Mouse (Mus musculus) midbrain, embryonic 14.5 days (tissue): ENCODE data around the gene Sco1. TPM values are rescaled to one million over a fixed set of nuclear protein-coding genes. Genes with fewer than 3 reads are reported as not detected.

Source experiments
- ATAC-seq: fragments of 200-750 bp; cut with Nextera tagmentation; 2 replicates; pipeline ENCODE4 v1.8.0; 2017; ENCODE audit warnings: moderate number of reproducible peaks, moderate library complexity; ENCODE audit not compliant: low FRiP score, low TSS enrichment
- DNase-seq: peaks from one replicate; pipeline ENCODE4 v3.0.0-alpha.2; 2015
- H3K27ac ChIP-seq: fragments of 300-500 bp; sonication (generic); replicated peaks from 2 replicates; pipeline ENCODE4 v1.5.1; 2014; ENCODE audit warnings: mild to moderate bottlenecking, low read depth, low read length, moderate library complexity
- H3K27me3 ChIP-seq: fragments of 300-500 bp; sonication (generic); 2 replicates; pipeline ENCODE4 v1.6.1; 2014; ENCODE audit warnings: low read length, control low read depth, mixed read lengths; ENCODE audit not compliant: control insufficient read depth, insufficient read depth
- H3K36me3 ChIP-seq: fragments of 300-500 bp; sonication (generic); 2 replicates; pipeline ENCODE4 v1.6.1; 2014; ENCODE audit warnings: low read length, control low read depth; ENCODE audit not compliant: control insufficient read depth, insufficient read depth
- H3K4me1 ChIP-seq: fragments of 300-500 bp; sonication (generic); 2 replicates; pipeline ENCODE4 v1.6.1; 2014; ENCODE audit warnings: mild to moderate bottlenecking, antibody characterized with exemption, low read length, control low read depth; ENCODE audit not compliant: control insufficient read depth, insufficient read depth
- H3K4me2 ChIP-seq: fragments of 300-500 bp; sonication (generic); 2 replicates; pipeline ENCODE4 v1.6.1; 2014; ENCODE audit warnings: mild to moderate bottlenecking, low read length, moderate library complexity
- H3K4me3 ChIP-seq: fragments of 300-500 bp; sonication (generic); replicated peaks from 2 replicates; pipeline ENCODE4 v1.5.1; 2014; ENCODE audit warnings: low read depth, low read length
- H3K9ac ChIP-seq: fragments of 300-500 bp; sonication (generic); replicated peaks from 2 replicates; pipeline ENCODE4 v1.6.1; 2014; ENCODE audit warnings: mild to moderate bottlenecking, low read length, moderate library complexity
- H3K9me3 ChIP-seq: fragments of 300-500 bp; sonication (generic); 2 replicates; pipeline ENCODE4 v1.6.1; 2016; ENCODE audit warnings: low read length, control low read depth, mixed read lengths; ENCODE audit not compliant: control insufficient read depth
- WGBS: fragments of 180-500 bp; shearing (Covaris S2); extraction: QIAGEN DNeasy Blood & Tissue Kit; methylation state at CpG from one replicate; pipeline ENCODE4 v1.1.7; 2014; 5-methylcytosine and 5-hydroxymethylcytosine counted together
- polyA plus RNA-seq: library from polyadenylated mRNA; unstranded; fragments of >200 nt; fragmentation: Nextera tagmentation; extraction: Ambion mirVana; gene quantifications from 2 replicates; pipeline ENCODE4 v1.2.1, GENCODE M21; 2014

The Sco1 gene
- polyA plus RNA-seq, 1 experiment from 2014 or later, result 13.1 TPM

GRCm38 (mm10) chr11:67078000-67078399 lies 25.5 kb downstream of the Sco1 start, which contains the start of gene Myh3:
Gene Myh3, plus strand, starts transcription at chr11:67078300.
- H3K36me3 ChIP-seq, result no peaks in the 10 kb centered on the region

GRCm38 (mm10) chr11:67078888-67079287 lies 26.4 kb downstream of the Sco1 start:
- Histone ChIP-seq H3K27ac (no peak overlapping the region), H3K27me3 (0 out of 2 replicates have a peak, but pooled peaks cover under 1% of the 10 kb centered on the region), H3K4me2 (no peak overlapping the region), H3K9ac (no peak overlapping the region), H3K4me3 (no peak overlapping the region), H3K36me3 (no peaks in the 10 kb centered on the region), H3K9me3 (no peaks in the 10 kb centered on the region), H3K4me1 (0 out of 2 replicates have a peak, but pooled peaks cover 3% of the 10 kb centered on the region)
- no peak for DNase-seq
- ATAC-seq, result no peak
- 86% methylated on average over 6 of the region's 6 CpGs for WGBS

More at GRCm38 (mm10) chr11:67078000-67078399, 25.5 kb downstream of the Sco1 start, which contains the start of gene Myh3:
- ATAC-seq, result no peak
- DNase-seq, result no peak
- Histone ChIP-seq H3K27ac (no peak within 1 kb of the TSS), H3K27me3 (no peaks in the 10 kb centered on the region), H3K4me2 (no peak within 1 kb of the TSS), H3K4me1 (0 out of 2 replicates have a peak, but pooled peaks cover 3% of the 10 kb centered on the region), H3K9ac (no peak within 1 kb of the TSS), H3K4me3 (no peak within 1 kb of the TSS), H3K9me3 (no peaks in the 10 kb centered on the region)
- 94% methylated on average over 5 of the region's 5 CpGs for WGBS

- Histone ChIP-seq H3K4me2 (0 out of 2 replicates have a peak overlapping the region, but pooled peaks have one; percentile 1), H3K4me3 (no peak overlapping the region), H3K4me1 (0 out of 2 replicates have a peak, but pooled peaks cover 3% of the 10 kb centered on the region), H3K27me3 (peaks cover 7% of the 10 kb centered on the region; the same call in 1 of the 2 replicates), H3K36me3 (no peaks in the 10 kb centered on the region), H3K9ac (no peak overlapping the region), H3K9me3 (no peaks in the 10 kb centered on the region), H3K27ac (peak overlapping the region; percentile 60; the same call in 1 of the 2 replicates)
- 43% methylated on average over 11 of the region's 11 CpGs for WGBS
- DNase-seq (peak; percentile 19), ATAC-seq (no peak)
These were observed 27.3 kb downstream of the Sco1 start for GRCm38 (mm10) chr11:67079740-67080139.

DNA sequence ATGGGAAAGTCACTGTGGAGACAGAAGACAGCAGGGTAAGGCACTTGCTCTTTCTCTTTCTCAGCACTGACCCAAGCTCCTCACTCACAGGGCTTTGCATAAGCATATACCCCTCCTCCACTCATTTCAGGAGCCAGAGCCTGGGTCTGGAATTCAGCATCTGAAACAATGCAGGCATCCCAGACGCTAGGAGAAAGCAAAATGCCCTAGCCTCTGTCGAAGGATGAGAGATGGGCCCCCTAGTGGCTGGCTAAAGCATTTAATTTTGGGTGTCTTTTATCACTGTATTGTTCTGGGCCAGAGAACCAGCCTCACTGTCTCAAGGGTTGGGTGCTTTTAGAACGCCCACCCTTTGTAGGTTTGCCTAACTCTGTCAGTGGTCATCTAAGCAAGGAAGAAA lies 27.7 kb downstream of the Sco1 start:
- WGBS, result 2% methylated on average over 3 of the region's 3 CpGs

DNA sequence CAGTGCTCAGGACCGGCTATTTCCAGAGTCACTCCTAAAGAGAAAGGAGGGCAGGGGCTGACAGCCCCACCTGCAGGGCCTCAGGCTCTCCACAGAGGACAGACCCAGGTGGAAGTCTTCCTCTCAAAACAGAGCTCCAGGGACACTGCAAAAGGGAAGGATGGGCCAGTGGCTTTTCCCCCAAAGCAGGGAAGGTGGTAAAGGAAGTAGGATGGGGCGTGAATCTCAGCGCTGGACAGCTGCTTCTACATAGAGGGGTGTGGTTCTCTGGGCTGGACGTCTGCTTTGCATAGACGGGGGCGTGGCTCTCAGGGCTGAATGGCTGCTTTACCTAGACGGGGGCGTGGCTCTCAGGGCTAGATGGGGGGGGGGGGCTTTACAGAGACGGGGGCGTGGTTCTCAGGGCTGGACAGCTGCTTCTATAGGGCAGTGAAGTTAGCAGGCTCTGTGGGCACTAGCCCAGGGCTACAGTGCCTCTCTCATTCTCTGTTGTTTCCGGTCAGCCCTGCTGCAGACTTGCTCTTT lies 28.7 kb downstream of the Sco1 start:
- WGBS, result 6% methylated on average over 11 of the region's 11 CpGs
- Histone ChIP-seq H3K4me3 (no peak overlapping the region), H3K36me3 (no peaks in the 10 kb centered on the region), H3K4me1 (0 out of 2 replicates have a peak, but pooled peaks cover 3% of the 10 kb centered on the region), H3K9ac (no peak overlapping the region), H3K9me3 (no peaks in the 10 kb centered on the region), H3K27me3 (peaks cover 10% of the 10 kb centered on the region; the same call in 1 of the 2 replicates), H3K4me2 (no peak overlapping the region), H3K27ac (no peak overlapping the region)
- peak; percentile 46; the same call in 1 of the 2 replicates for ATAC-seq
- DNase-seq, result peak; percentile 46

More for the DNA sequence above, 27.7 kb downstream of the Sco1 start:
- peak; percentile 73 for ATAC-seq
- DNase-seq, result peak; percentile 86
- peak overlapping the region; percentile 60; the same call in 1 of the 2 replicates for H3K27ac ChIP-seq
- H3K9me3 ChIP-seq, result no peaks in the 10 kb centered on the region
- H3K4me2 ChIP-seq, result 0 out of 2 replicates have a peak overlapping the region, but pooled peaks have one; percentile 1
- no peaks in the 10 kb centered on the region for H3K36me3 ChIP-seq
- H3K4me1 ChIP-seq, result 0 out of 2 replicates have a peak, but pooled peaks cover 3% of the 10 kb centered on the region
- H3K4me3 ChIP-seq, result no peak overlapping the region
- H3K9ac ChIP-seq, result no peak overlapping the region
- H3K27me3 ChIP-seq, result peaks cover 10% of the 10 kb centered on the region; the same call in 1 of the 2 replicates

DNA sequence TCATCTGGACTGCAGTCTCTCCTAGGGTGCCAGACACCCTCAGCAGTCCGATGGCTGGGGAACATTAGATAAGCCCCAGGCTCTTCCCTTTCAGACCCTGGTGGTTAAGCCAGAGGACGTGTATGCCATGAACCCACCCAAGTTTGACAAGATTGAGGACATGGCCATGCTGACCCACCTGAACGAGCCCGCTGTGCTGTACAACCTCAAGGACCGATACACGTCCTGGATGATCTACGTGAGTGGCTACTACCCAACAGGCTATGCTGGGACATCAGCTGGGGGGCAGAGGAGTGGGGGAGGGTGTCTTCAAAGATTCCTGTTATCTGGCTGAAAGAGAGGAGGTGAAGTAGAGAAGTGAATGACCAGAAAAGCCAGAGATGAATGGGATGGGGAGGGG lies 29.7 kb downstream of the Sco1 start:
- H3K4me2 ChIP-seq, result no peak overlapping the region
- H3K9ac ChIP-seq, result no peak overlapping the region
- H3K9me3 ChIP-seq, result no peaks in the 10 kb centered on the region
- ATAC-seq (no peak), DNase-seq (no peak)
- 0 out of 2 replicates have a peak, but pooled peaks cover 3% of the 10 kb centered on the region for H3K4me1 ChIP-seq
- H3K27me3 ChIP-seq, result peaks cover 10% of the 10 kb centered on the region; the same call in 1 of the 2 replicates
- no peaks in the 10 kb centered on the region for H3K36me3 ChIP-seq
- H3K4me3 ChIP-seq, result no peak overlapping the region
- WGBS, result 91% methylated on average over 7 of the region's 7 CpGs
- H3K27ac ChIP-seq, result no peak overlapping the region

GRCm38 (mm10) chr11:67082793-67083192 lies 30.3 kb downstream of the Sco1 start:
- Histone ChIP-seq H3K4me1 (0 out of 2 replicates have a peak, but pooled peaks cover 3% of the 10 kb centered on the region), H3K4me3 (no peak overlapping the region), H3K36me3 (no peaks in the 10 kb centered on the region), H3K27ac (no peak overlapping the region), H3K4me2 (no peak overlapping the region), H3K9ac (no peak overlapping the region), H3K9me3 (no peaks in the 10 kb centered on the region), H3K27me3 (peaks cover 10% of the 10 kb centered on the region; the same call in 1 of the 2 replicates)
- no peak for DNase-seq
- 84% methylated on average over 13 of the region's 13 CpGs for WGBS
- no peak for ATAC-seq

DNA sequence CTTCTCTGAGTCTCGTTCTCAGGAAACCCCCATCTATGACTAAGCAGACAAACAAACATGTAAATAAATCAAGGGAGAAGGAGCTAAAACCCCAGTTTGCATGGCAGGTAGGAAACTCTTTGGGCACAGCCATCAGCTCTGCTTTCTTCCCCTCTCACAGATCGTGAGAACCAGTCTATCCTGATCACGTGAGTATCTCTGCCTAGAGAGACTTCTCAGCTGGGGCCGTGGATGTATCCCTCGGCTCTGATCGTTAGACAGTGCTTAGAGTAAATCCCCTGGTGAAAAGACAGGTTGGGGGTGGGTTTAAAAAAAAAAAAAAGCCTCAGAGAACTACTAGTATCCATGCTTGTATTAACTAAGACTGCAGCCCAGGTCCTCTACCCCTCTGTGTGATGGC lies 30.8 kb downstream of the Sco1 start:
- WGBS, result 70% methylated on average over 6 of the region's 6 CpGs
- no peak for ATAC-seq
- Histone ChIP-seq H3K4me3 (no peak overlapping the region), H3K27me3 (peaks cover 10% of the 10 kb centered on the region; the same call in 1 of the 2 replicates), H3K9me3 (no peaks in the 10 kb centered on the region), H3K36me3 (no peaks in the 10 kb centered on the region), H3K27ac (no peak overlapping the region), H3K9ac (no peak overlapping the region), H3K4me2 (no peak overlapping the region), H3K4me1 (0 out of 2 replicates have a peak, but pooled peaks cover 3% of the 10 kb centered on the region)
- DNase-seq, result no peak
